Mouse (Mus musculus): ENCODE measurements around the gene Padi4. TPM values are rescaled to one million over a fixed set of nuclear protein-coding genes. Genes with fewer than 3 reads are reported as not detected.
A peak's percentile ranks its signal among the peaks of the same experiment; 100 is the strongest.

Padi4 gene
- polyA plus RNA-seq, 1 experiment: 6.3 TPM

DNA sequence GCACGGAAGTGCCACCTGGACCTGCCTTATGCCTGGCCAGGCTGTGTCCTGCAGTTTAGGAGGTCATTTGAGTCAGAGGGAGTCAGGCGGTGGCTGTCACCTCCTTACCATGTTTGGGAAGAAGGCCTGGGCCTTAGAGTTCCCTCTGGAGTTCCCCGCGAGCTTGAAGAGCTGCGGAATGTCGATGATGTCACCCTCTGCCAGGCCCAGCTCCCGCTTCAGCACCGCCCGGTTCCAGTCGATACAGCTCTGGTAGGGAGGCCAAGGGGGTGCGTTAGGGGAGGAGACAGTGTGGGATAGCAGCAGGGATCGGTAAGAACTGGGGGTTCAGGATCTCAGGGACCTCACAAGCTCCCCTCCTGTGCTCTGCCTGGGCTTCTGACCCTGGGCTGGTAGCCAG, 26.1 kb downstream of the Padi4 start:
- Histone ChIP-seq H3K4me1 (ENCODE audit: control insufficient read depth, insufficient read depth, low read length) (no peaks in the 10 kb centered on the region), H3K27ac (ENCODE audit: insufficient read depth, low read depth, low read length) (no peak overlapping the region), H3K4me3 (ENCODE audit: insufficient read depth, low read length) (no peak overlapping the region)
- no peak for TF ChIP-seq POLR2A (IDR thresholded peaks at IDR 0.05; ENCODE audit: borderline replicate concordance, low read depth, low read length)
- no peak for TF ChIP-seq CTCF (IDR thresholded peaks at IDR 0.05; ENCODE audit: low read depth, low read length)

DNA sequence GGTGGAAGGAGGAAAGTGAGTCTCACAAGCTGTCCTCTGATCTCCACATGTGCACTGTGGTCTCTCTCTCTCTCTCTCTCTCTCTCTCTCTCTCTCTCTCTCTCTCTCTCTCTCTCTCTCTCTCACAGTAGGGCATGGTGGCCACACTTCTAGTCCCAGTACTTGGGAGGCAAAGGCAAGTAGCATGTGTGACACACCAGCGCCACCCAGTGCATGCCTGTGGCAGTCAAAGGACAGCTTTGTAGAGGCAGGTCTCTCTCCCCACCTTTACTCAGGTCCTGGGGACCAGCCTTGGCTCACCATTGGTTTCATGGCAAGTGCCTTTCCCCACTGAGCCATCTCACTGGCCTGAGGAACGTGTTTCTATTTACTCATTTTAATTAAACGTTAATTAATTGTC, 29.4 kb downstream of the Padi4 start:
- Histone ChIP-seq H3K4me1 (ENCODE audit: control insufficient read depth, insufficient read depth, low read length) (peaks cover 3% of the 10 kb centered on the region; the same call in 1 of the 2 replicates), H3K4me3 (ENCODE audit: insufficient read depth, low read length) (no peak overlapping the region), H3K27ac (ENCODE audit: insufficient read depth, low read depth, low read length) (no peak overlapping the region)
- TF ChIP-seq POLR2A (IDR thresholded peaks at IDR 0.05; ENCODE audit: borderline replicate concordance, low read depth, low read length): no peak
- peak; percentile 68 for TF ChIP-seq CTCF (IDR thresholded peaks at IDR 0.05; ENCODE audit: low read depth, low read length)

DNA sequence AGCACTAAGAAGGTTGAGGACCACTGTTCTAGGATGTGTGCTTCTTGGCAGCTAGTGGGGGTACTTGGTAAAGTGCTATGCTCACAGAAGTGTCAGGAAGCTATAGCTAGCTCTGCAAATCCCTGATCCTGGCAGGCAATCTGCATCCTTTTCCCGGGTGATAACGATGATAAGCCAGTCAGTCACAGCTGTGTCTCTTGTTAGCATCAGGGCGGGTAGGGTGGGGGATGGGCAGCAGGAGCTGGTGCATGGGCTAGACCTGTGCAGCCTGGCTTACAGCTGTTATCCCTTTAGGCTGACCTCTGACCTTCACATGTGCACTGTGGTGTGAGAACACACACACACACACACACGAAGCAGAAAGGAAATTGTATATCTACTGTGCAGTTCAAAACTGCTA, 30.9 kb downstream of the Padi4 start:
- Histone ChIP-seq H3K27ac (ENCODE audit: insufficient read depth, low read depth, low read length) (no peak overlapping the region), H3K4me3 (ENCODE audit: insufficient read depth, low read length) (no peak overlapping the region)
- TF ChIP-seq POLR2A (IDR thresholded peaks at IDR 0.05; ENCODE audit: borderline replicate concordance, low read depth, low read length): no peak
- no peak for TF ChIP-seq CTCF (IDR thresholded peaks at IDR 0.05; ENCODE audit: low read depth, low read length)

DNA sequence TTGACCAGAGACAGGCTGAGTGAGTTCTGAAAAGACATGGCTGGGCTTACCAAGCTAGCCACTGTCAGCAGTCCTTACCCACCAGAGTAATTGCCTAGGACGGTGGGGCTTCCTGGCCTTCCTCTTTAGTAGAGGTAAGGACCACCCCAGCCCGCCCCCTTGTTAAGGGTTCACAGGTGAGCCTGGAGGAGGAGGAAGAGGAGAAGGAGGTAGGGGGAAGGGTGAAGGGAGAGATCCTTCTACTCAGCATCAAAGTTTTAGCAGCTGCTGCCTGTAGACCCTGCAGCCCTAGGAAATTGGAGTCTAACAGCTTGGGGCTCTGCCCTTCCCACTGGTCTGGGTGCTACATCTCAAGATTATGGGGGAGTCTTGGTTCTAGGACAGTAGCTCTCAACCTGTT, 31.5 kb downstream of the Padi4 start, which contains the start of gene Padi6:
Padi6 (minus strand) TSS at position 101 of the 400 bp plus-strand sequence.
- TF ChIP-seq CTCF (IDR thresholded peaks at IDR 0.05; ENCODE audit: low read depth, low read length): no peak
- TF ChIP-seq POLR2A (IDR thresholded peaks at IDR 0.05; ENCODE audit: borderline replicate concordance, low read depth, low read length): no peak
- Histone ChIP-seq H3K4me1 (ENCODE audit: control insufficient read depth, insufficient read depth, low read length) (peaks cover 3% of the 10 kb centered on the region; the same call in 1 of the 2 replicates), H3K27ac (ENCODE audit: insufficient read depth, low read depth, low read length) (no peak within 1 kb of the TSS), H3K4me3 (ENCODE audit: insufficient read depth, low read length) (no peak within 1 kb of the TSS)

More for the DNA sequence above, 30.9 kb downstream of the Padi4 start:
- peaks cover 3% of the 10 kb centered on the region; the same call in 1 of the 2 replicates for H3K4me1 ChIP-seq (ENCODE audit: control insufficient read depth, insufficient read depth, low read length)

DNA sequence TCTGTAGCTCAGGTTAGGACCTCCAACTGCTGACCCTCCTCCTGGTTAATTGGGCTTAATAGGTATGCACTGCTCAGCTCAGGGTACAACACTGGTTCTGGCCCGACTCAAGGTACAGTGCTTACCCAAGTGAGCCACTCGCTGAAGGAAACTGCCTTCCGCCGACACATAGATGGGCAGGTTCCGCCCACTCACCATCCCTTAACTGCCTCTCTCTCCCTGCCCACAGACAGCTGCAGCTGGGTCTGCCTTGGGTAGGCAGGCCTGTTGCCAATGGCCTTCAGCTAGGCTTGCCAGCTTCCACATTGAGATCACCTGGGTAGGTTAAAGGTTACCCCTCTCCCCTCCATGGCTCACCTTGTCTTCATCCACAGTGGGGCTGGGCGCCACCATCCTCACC, 32.6 kb downstream of the Padi4 start:
- Histone ChIP-seq H3K4me1 (ENCODE audit: control insufficient read depth, insufficient read depth, low read length) (peaks cover 3% of the 10 kb centered on the region; the same call in 1 of the 2 replicates), H3K4me3 (ENCODE audit: insufficient read depth, low read length) (no peak overlapping the region), H3K27ac (ENCODE audit: insufficient read depth, low read depth, low read length) (no peak overlapping the region)
- TF ChIP-seq POLR2A (IDR thresholded peaks at IDR 0.05; ENCODE audit: borderline replicate concordance, low read depth, low read length): no peak
- TF ChIP-seq CTCF (IDR thresholded peaks at IDR 0.05; ENCODE audit: low read depth, low read length): no peak

DNA sequence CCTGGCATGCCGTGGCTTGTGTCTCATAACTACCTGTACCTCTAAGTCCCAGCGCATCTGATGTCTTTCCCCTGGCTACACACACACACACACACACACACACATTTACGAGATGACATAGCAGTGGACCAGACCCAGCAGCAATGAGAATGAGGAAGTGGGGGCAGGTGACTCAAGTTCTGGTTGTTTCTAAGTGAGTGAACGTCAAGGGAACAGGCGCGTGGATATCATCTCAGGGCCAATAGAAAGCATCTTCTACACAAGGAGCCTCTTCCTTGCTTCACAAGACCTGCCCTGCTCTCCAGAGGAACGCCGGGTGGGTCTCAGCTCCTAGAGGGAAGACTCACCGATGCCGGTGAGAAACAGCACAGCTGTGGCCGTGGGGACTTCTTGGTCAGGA, 33.4 kb downstream of the Padi4 start:
- H3K27ac ChIP-seq (ENCODE audit: insufficient read depth, low read depth, low read length): no peak overlapping the region
- H3K4me1 ChIP-seq (ENCODE audit: control insufficient read depth, insufficient read depth, low read length): peaks cover 3% of the 10 kb centered on the region; the same call in 1 of the 2 replicates
- TF ChIP-seq CTCF (IDR thresholded peaks at IDR 0.05; ENCODE audit: low read depth, low read length): no peak
- no peak for TF ChIP-seq POLR2A (IDR thresholded peaks at IDR 0.05; ENCODE audit: borderline replicate concordance, low read depth, low read length)
- H3K4me3 ChIP-seq (ENCODE audit: insufficient read depth, low read length): no peak overlapping the region

DNA sequence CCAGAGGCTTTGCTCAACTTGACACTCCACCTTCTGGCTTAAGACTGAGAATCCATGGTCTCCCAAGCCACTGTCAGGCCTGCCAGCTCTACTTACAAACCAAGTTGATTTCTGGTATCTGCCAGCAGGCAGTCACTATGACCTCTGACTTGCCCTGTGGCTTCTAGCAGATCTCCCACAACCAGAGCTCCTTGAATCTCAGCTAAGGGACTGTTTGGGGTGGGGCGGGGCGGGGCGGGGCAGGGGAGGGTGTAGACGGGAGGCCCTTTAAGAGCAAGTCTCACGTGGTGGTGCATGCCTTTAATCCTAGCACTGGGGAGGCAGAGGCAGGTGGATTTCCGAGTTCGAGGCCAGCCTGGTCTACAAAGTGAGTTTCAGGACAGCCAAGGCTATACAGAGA, 41.2 kb downstream of the Padi4 start:
- H3K4me1 ChIP-seq (ENCODE audit: control insufficient read depth, insufficient read depth, low read length): no peaks in the 10 kb centered on the region
- no peak overlapping the region for H3K4me3 ChIP-seq (ENCODE audit: insufficient read depth, low read length)
- no peak overlapping the region for H3K27ac ChIP-seq (ENCODE audit: insufficient read depth, low read depth, low read length)
- TF ChIP-seq CTCF (IDR thresholded peaks at IDR 0.05; ENCODE audit: low read depth, low read length) (no peak), POLR2A (IDR thresholded peaks at IDR 0.05; ENCODE audit: borderline replicate concordance, low read depth, low read length) (no peak)

DNA sequence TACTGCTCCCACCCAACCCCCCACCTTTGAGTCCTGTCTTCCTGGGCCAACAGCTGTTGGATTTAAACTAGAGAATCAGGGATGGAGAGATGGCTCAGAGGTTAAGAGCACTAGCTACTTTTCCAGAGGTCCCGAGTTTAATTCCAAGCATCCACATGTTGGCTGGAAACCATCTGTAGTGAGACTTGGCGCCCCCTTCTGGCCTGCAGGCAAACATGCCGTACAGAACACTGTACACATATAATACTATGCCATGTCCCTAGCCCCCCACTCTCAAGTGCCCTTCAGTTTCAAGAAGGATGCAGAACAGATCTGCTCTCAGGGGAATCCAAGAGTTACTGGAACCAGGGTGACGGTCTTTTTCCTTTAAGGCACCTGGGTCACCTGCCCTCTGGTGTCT, 42.4 kb downstream of the Padi4 start:
- no peaks in the 10 kb centered on the region for H3K4me1 ChIP-seq (ENCODE audit: control insufficient read depth, insufficient read depth, low read length)
- no peak for TF ChIP-seq POLR2A (IDR thresholded peaks at IDR 0.05; ENCODE audit: borderline replicate concordance, low read depth, low read length)
- TF ChIP-seq CTCF (IDR thresholded peaks at IDR 0.05; ENCODE audit: low read depth, low read length): no peak; the same call in 1 of the 2 replicates
- no peak overlapping the region for H3K27ac ChIP-seq (ENCODE audit: insufficient read depth, low read depth, low read length)
- no peak overlapping the region for H3K4me3 ChIP-seq (ENCODE audit: insufficient read depth, low read length)

DNA sequence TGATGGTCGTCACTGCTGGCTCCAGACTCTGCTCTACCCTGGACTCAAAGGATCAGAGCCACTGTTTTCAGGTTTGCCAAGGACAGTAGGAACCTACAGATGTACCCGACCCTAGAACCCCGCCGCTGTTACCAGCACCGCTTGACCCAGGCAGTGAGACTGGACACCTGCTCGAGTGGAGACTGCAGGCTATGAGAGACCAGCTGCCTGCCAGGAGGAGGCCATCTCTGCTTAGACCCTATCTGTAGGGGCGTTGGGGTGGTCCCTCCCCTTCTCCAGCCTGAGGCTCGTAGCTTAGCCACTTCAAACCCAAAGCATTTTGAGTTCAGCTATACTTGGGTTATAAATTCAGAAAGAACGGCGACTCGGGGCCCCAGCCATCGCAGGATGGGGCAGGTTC, 47.1 kb downstream of the Padi4 start:
- no peak for TF ChIP-seq POLR2A (IDR thresholded peaks at IDR 0.05; ENCODE audit: borderline replicate concordance, low read depth, low read length)
- no peak for TF ChIP-seq CTCF (IDR thresholded peaks at IDR 0.05; ENCODE audit: low read depth, low read length)
- no peaks in the 10 kb centered on the region for H3K4me1 ChIP-seq (ENCODE audit: control insufficient read depth, insufficient read depth, low read length)
- H3K4me3 ChIP-seq (ENCODE audit: insufficient read depth, low read length): no peak overlapping the region
- H3K27ac ChIP-seq (ENCODE audit: insufficient read depth, low read depth, low read length): no peak overlapping the region

DNA sequence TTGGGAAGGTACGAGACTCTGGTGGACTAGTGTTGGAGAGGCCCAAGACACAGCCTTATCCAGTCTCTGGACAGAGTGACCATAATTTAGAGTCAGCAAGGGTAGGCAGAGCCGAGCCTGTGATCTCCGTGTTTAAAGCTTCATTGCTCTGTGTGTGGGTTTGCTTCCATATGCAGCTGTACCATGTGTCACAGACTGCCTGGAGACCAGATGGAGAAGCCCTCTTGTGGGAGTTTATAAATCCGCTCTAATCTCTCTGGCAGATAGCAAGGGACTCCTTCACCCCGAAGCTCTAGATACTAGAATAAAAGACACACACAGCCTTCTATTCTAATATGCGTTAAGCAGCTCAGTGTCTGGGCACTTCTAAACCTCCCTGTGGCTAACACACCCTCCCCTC, 49.3 kb downstream of the Padi4 start:
- Histone ChIP-seq H3K27ac (ENCODE audit: insufficient read depth, low read depth, low read length) (no peak overlapping the region), H3K4me1 (ENCODE audit: control insufficient read depth, insufficient read depth, low read length) (no peaks in the 10 kb centered on the region), H3K4me3 (ENCODE audit: insufficient read depth, low read length) (no peak overlapping the region)
- TF ChIP-seq CTCF (IDR thresholded peaks at IDR 0.05; ENCODE audit: low read depth, low read length): no peak
- TF ChIP-seq POLR2A (IDR thresholded peaks at IDR 0.05; ENCODE audit: borderline replicate concordance, low read depth, low read length): no peak

DNA sequence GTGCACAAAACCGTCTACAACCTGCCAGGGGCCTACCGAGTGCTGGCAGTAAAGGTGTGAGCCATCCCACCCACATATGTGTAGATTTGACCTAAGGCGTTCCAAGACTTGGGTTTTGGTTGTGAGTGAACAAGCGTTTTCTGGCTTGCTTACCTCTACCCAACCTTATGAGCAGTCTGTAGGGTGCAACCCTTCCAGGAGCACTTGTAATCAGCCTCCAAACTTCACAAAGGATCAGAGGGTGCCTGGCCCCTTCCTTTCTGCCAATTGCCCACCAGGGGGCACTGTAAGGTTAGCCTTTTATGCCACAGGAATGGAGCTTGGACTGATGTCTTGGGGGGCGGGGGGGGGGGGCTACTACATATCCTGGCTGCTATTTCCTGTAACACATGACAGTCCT, 50.2 kb downstream of the Padi4 start:
- Histone ChIP-seq H3K4me1 (ENCODE audit: control insufficient read depth, insufficient read depth, low read length) (no peaks in the 10 kb centered on the region), H3K4me3 (ENCODE audit: insufficient read depth, low read length) (no peak overlapping the region), H3K27ac (ENCODE audit: insufficient read depth, low read depth, low read length) (no peak overlapping the region)
- peak; percentile 63 for TF ChIP-seq CTCF (IDR thresholded peaks at IDR 0.05; ENCODE audit: low read depth, low read length)
- no peak for TF ChIP-seq POLR2A (IDR thresholded peaks at IDR 0.05; ENCODE audit: borderline replicate concordance, low read depth, low read length)
